Mouse (Mus musculus) C2C12 (cell line): ENCODE measurements around the gene Taar1.

ENCODE experiments used
- CEBPB ChIP-seq: IDR thresholded peaks from one replicate; pipeline ENCODE4 v1.6.1; 2011; ENCODE audit warnings: low read depth, mild to moderate bottlenecking, control low read depth, moderate library complexity
- CTCF ChIP-seq: IDR thresholded peaks from one replicate; pipeline ENCODE4 v1.5.1; 2011; ENCODE audit not compliant: control insufficient read depth, insufficient read depth, insufficient read length
- FOSL1 ChIP-seq: IDR thresholded peaks from one replicate; pipeline ENCODE4 v1.8.0; 2011; ENCODE audit warnings: mild to moderate bottlenecking, low read length; ENCODE audit not compliant: poor library complexity, insufficient read depth, severe bottlenecking
- MAX ChIP-seq: IDR thresholded peaks from one replicate; pipeline ENCODE4 v1.6.1; 2011; ENCODE audit warnings: mild to moderate bottlenecking, control low read depth
- MYOD1 ChIP-seq: IDR thresholded peaks from one replicate; pipeline ENCODE4 v1.6.1; 2011; ENCODE audit warnings: low read depth; ENCODE audit not compliant: control insufficient read depth, insufficient read length
- MYOG ChIP-seq: IDR thresholded peaks from one replicate; pipeline ENCODE4 v1.6.1; 2011; ENCODE audit not compliant: control insufficient read depth, insufficient read length; ENCODE audit errors: extremely low read depth
- USF1 ChIP-seq: IDR thresholded peaks from one replicate; pipeline ENCODE4 v1.6.1; 2011; ENCODE audit warnings: low read depth, mild to moderate bottlenecking, control low read depth, moderate library complexity

DNA sequence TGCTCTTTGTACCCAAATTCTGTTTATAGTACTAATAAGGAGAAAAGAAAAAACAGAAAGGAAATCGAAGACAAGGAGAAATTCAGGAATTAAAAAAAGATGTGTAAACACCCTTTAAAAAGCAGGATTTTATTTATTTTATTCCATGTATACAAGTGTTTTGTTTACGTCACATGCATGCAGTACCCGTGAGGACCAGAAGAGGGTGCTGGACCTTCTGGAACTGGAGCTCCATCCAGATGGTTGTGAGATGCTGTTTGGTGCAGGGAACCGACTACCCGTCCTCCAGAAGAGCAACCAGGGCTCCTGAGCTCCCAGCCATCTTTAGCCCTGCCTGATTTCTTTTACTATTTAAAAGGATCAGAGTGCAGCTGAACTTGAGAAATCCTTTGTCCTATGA, 22.3 kb downstream of the Taar1 start:
- TF ChIP-seq USF1 (no peak), CTCF (no peak), MYOG (no peak), CEBPB (no peak), MYOD1 (no peak), FOSL1 (no peak), MAX (no peak)
